Mouse (Mus musculus) stomach, postnatal 0 days (tissue): Measurements from ENCODE around the gene Usf3. TPM values are rescaled to one million over a fixed set of nuclear protein-coding genes. Genes with fewer than 3 reads are reported as not detected.

Experiments used
- ATAC-seq: fragments of 200-750 bp; cut with Nextera tagmentation; 2 replicates; pipeline ENCODE4 v1.8.0; 2017; ENCODE audit not compliant: low FRiP score, low TSS enrichment
- DNase-seq: peaks from one replicate; pipeline ENCODE4 v3.0.0-alpha.2; 2016; ENCODE audit warnings: low spot score
- H3K27ac ChIP-seq: fragments of 300-500 bp; sonication (generic); replicated peaks from 2 replicates; pipeline ENCODE4 v1.5.1; 2014; ENCODE audit warnings: mild to moderate bottlenecking, control low read depth
- H3K27me3 ChIP-seq: fragments of 300-500 bp; sonication (generic); 2 replicates; pipeline ENCODE4 v1.6.1; 2014; ENCODE audit warnings: low read length; ENCODE audit not compliant: control insufficient read depth, insufficient read depth
- H3K36me3 ChIP-seq: fragments of 300-500 bp; sonication (generic); 2 replicates; pipeline ENCODE4 v1.6.1; 2014; ENCODE audit warnings: low read length, mixed read lengths; ENCODE audit not compliant: control insufficient read depth, insufficient read depth
- H3K4me1 ChIP-seq: fragments of 300-500 bp; sonication (generic); replicated peaks from 2 replicates; pipeline ENCODE4 v1.6.1; 2014; ENCODE audit warnings: antibody characterized with exemption; ENCODE audit not compliant: control insufficient read depth, insufficient read depth
- H3K4me2 ChIP-seq: fragments of 300-500 bp; sonication (generic); replicated peaks from 2 replicates; pipeline ENCODE4 v1.6.1; 2014; ENCODE audit warnings: low read depth, mild to moderate bottlenecking, control low read depth, moderate library complexity
- H3K4me3 ChIP-seq: fragments of 300-500 bp; sonication (generic); 2 replicates; pipeline ENCODE4 v1.5.1; 2014; ENCODE audit warnings: low read depth, low read length, control low read depth
- H3K9ac ChIP-seq: fragments of 300-500 bp; sonication (generic); 2 replicates; pipeline ENCODE4 v1.6.1; 2014; ENCODE audit warnings: mild to moderate bottlenecking, low read length, control low read depth, mixed read lengths
- H3K9me3 ChIP-seq: fragments of 300-500 bp; sonication (generic); 2 replicates; pipeline ENCODE4 v1.6.1; 2016; ENCODE audit warnings: low read length; ENCODE audit not compliant: control insufficient read depth
- CTCF ChIP-seq: IDR thresholded peaks from 2 replicates; pipeline ENCODE4 v1.5.1; 2016; ENCODE audit warnings: antibody characterized with exemption, low read depth, mild to moderate bottlenecking, moderate library complexity
- EP300 ChIP-seq: optimal IDR thresholded peaks from 2 replicates; pipeline ENCODE3; 2016; ENCODE audit warnings: antibody characterized with exemption
- WGBS: fragments of 180-500 bp; shearing (Covaris S2); extraction: QIAGEN DNeasy Blood & Tissue Kit; methylation state at CpG from one replicate; pipeline ENCODE4 v1.1.7; 2014; 5-methylcytosine and 5-hydroxymethylcytosine counted together
- polyA plus RNA-seq: library from polyadenylated mRNA; unstranded; fragments of >200 nt; fragmentation: Nextera tagmentation; extraction: Ambion mirVana; gene quantifications from 2 replicates; pipeline ENCODE4 v1.2.1, GENCODE M21; 2015

Usf3 gene
- polyA plus RNA-seq, 1 experiment from 2014 or later = 2.0 TPM

DNA sequence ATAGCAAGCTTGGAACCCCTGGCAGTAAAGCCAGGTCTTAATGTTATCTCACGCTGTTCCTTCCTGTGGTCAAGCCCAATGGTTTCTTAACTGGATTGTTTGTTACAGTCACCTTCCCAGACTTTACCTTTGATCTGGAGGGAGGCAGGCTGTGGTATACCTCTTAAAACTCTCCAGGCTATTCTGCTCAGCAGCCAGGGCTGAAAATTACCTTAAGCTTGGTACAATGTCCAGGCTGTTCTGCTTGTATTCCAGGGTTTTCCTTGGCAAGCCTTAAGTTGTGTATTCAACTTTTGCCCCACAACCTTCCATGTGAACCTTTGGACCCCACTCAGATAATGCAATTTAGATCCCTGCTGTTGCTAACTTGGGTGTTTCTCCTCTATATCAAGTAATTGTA lies 2.0 kb downstream of the Usf3 start:
- no peaks in the 10 kb centered on the region for H3K36me3 ChIP-seq
- no peak overlapping the region for H3K4me3 ChIP-seq
- H3K27ac ChIP-seq = peak overlapping the region; percentile 69
- no peaks in the 10 kb centered on the region for H3K9me3 ChIP-seq
- peak overlapping the region; percentile 66; the same call in 1 of the 2 replicates for H3K4me2 ChIP-seq
- DNase-seq (peak; percentile 34), ATAC-seq (no peak; the same call in 1 of the 2 replicates)
- H3K27me3 ChIP-seq = no peaks in the 10 kb centered on the region
- TF ChIP-seq CTCF (no peak), EP300 (no peak)
- H3K9ac ChIP-seq = no peak overlapping the region
- WGBS = 63% methylated on average over 1 of the region's 1 CpGs
- peaks cover 3% of the 10 kb centered on the region; the same call in 1 of the 2 replicates for H3K4me1 ChIP-seq

DNA sequence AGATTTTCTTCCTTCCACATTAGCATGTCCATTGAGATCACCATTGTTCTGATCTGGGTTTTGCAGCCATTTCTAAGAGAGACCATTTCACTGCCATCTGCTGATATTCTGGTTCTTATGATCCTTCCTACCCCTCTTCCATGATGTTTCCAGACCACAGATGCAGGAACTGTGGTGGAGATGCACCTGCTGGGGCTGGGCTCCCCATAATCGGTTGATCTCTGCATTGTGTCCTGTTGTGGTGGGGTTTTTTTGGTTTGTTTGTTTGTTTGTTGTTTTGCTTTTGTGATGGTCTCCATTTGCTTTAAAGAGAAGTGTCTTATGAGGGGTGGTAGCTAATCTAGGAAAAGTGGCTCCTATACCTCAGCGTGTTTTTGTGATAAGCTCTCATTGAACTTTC lies 3.5 kb downstream of the Usf3 start:
- no peaks in the 10 kb centered on the region for H3K27me3 ChIP-seq

GRCm38 (mm10) chr16:44178555-44178954 lies 5.5 kb downstream of the Usf3 start:
- Histone ChIP-seq H3K4me1 (peaks cover 3% of the 10 kb centered on the region; the same call in 1 of the 2 replicates), H3K9me3 (no peaks in the 10 kb centered on the region), H3K4me2 (no peak overlapping the region), H3K9ac (no peak overlapping the region), H3K27ac (peak overlapping the region; percentile 50), H3K36me3 (no peaks in the 10 kb centered on the region), H3K4me3 (no peak overlapping the region), H3K27me3 (no peaks in the 10 kb centered on the region)
- TF ChIP-seq CTCF (no peak), EP300 (no peak)
- DNase-seq (peak; percentile 77), ATAC-seq (peak; percentile 91)
- 43% methylated on average over 1 of the region's 1 CpGs for WGBS

More for the DNA sequence above, 3.5 kb downstream of the Usf3 start:
- Histone ChIP-seq H3K4me2 (no peak overlapping the region), H3K4me1 (peaks cover 3% of the 10 kb centered on the region; the same call in 1 of the 2 replicates), H3K27ac (no peak overlapping the region), H3K9me3 (no peaks in the 10 kb centered on the region), H3K4me3 (no peak overlapping the region), H3K9ac (no peak overlapping the region), H3K36me3 (no peaks in the 10 kb centered on the region)
- TF ChIP-seq CTCF (no peak), EP300 (no peak)
- no peak for DNase-seq
- ATAC-seq = no peak
- WGBS = 90% methylated on average over 2 of the region's 2 CpGs

- Histone ChIP-seq H3K4me3 (no peak overlapping the region), H3K4me1 (no peaks in the 10 kb centered on the region), H3K36me3 (no peaks in the 10 kb centered on the region), H3K27ac (no peak overlapping the region), H3K9me3 (no peaks in the 10 kb centered on the region), H3K27me3 (no peaks in the 10 kb centered on the region), H3K4me2 (no peak overlapping the region), H3K9ac (no peak overlapping the region)
- ATAC-seq (peak; percentile 54), DNase-seq (no peak)
- WGBS = 81% methylated on average over 1 of the region's 1 CpGs
- TF ChIP-seq EP300 (no peak), CTCF (no peak)
Observed at GRCm38 (mm10) chr16:44182597-44182996, 9.6 kb downstream of the Usf3 start.

DNA sequence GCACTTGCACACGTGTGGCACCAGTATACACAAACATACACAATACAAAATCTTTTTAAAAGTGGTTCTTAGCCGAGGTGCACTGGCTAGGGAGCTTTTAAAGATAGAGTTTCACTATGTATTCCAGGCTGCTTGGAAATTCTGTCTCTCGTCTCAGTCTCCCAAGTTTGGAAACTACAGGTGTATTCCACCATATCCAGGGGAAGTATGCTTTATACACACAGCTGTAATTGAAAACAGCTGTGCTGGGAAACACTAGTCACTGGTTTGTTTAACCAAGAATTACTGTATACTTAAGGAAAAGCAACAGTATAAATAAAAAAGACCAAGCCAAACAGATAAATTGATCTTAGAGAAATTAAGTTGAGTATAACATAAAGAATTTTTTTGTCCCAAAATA lies 11.7 kb downstream of the Usf3 start:
- Histone ChIP-seq H3K36me3 (no peaks in the 10 kb centered on the region), H3K27me3 (no peaks in the 10 kb centered on the region), H3K4me1 (no peaks in the 10 kb centered on the region), H3K9me3 (no peaks in the 10 kb centered on the region), H3K4me2 (no peak overlapping the region), H3K9ac (no peak overlapping the region), H3K4me3 (no peak overlapping the region), H3K27ac (no peak overlapping the region)
- no peak for DNase-seq
- no peak for TF ChIP-seq CTCF
- TF ChIP-seq EP300 = no peak
- ATAC-seq = no peak
- WGBS = 49% methylated on average over 3 of the region's 3 CpGs

- 76% methylated on average over 4 of the region's 4 CpGs for WGBS
- H3K4me2 ChIP-seq = no peak overlapping the region
- no peaks in the 10 kb centered on the region for H3K9me3 ChIP-seq
- no peak for ATAC-seq
- no peak overlapping the region for H3K9ac ChIP-seq
- no peaks in the 10 kb centered on the region for H3K27me3 ChIP-seq
- H3K36me3 ChIP-seq = no peaks in the 10 kb centered on the region
- H3K4me1 ChIP-seq = no peaks in the 10 kb centered on the region
- H3K4me3 ChIP-seq = no peak overlapping the region
- H3K27ac ChIP-seq = no peak overlapping the region
- no peak for TF ChIP-seq EP300
- no peak for TF ChIP-seq CTCF
- DNase-seq = no peak
Observed at GRCm38 (mm10) chr16:44187172-44187571, 14.1 kb downstream of the Usf3 start.
